Mouse (Mus musculus): ENCODE data around the gene Sema5b. TPM values are rescaled to one million over a fixed set of nuclear protein-coding genes. Genes with fewer than 3 reads are reported as not detected.

Gene Sema5b
- total and polyA plus RNA-seq, 2 experiments from 2014 or later = 0.67 to 4.8 TPM

DNA sequence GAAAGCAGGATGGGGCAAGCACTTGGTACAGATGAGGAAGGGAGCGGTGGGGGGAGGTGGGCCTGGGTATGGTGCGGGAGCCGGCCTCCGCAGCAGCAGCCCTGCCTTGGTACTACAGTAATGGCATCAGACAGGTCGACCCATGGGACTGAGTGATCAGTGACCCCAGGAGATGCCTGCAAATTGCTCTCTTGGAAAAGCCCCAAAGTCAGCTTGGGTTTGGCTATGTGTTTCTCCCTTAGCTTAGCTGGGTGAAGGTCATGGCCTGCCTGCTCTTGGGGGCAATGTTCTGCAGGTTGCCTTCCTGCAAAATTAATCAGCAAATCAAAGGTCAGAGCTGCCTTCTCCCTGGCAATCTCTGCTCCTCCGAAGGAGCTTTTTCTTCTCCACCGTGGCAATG is 21.7 kb upstream of the Sema5b start:
- H3K9ac ChIP-seq (replicated peaks; ENCODE audit: low read depth, low read length) = no peak overlapping the region
- no peak for ATAC-seq (ENCODE audit: insufficient read depth, low read depth)
- H3K4me3 ChIP-seq (ENCODE audit: low read depth, low read length) = no peak overlapping the region
- no peak overlapping the region for H3K4me2 ChIP-seq (ENCODE audit: low read depth, low read length)
- DNase-seq (ENCODE audit: low spot score) = no peak
- WGBS = 66% methylated on average over 7 of the region's 7 CpGs
- no peak overlapping the region for H3K27ac ChIP-seq (ENCODE audit: low read depth)
- no peaks in the 10 kb centered on the region for H3K4me1 ChIP-seq (ENCODE audit: control insufficient read depth, insufficient read depth)
- TF ChIP-seq EP300 (IDR thresholded peaks at IDR 0.05; ENCODE audit: low read depth) = no peak
- H3K27me3 ChIP-seq (ENCODE audit: control insufficient read depth, insufficient read depth, low read length) = no peaks in the 10 kb centered on the region
- H3K9me3 ChIP-seq (replicated peaks; ENCODE audit: control insufficient read depth, low read length) = no peaks in the 10 kb centered on the region
- H3K36me3 ChIP-seq (replicated peaks; ENCODE audit: control insufficient read depth, insufficient read depth, low read length) = no peaks in the 10 kb centered on the region

GRCm38 (mm10) chr16:35524200-35524599 is 16.7 kb upstream of the Sema5b start:
- Histone ChIP-seq H3K27ac (ENCODE audit: low read depth) (no peak overlapping the region), H3K4me1 (ENCODE audit: control insufficient read depth, insufficient read depth) (no peaks in the 10 kb centered on the region), H3K4me3 (ENCODE audit: low read depth, low read length) (no peak overlapping the region), H3K9ac (replicated peaks; ENCODE audit: low read depth, low read length) (no peak overlapping the region), H3K36me3 (replicated peaks; ENCODE audit: control insufficient read depth, insufficient read depth, low read length) (no peaks in the 10 kb centered on the region), H3K9me3 (replicated peaks; ENCODE audit: control insufficient read depth, low read length) (no peaks in the 10 kb centered on the region), H3K4me2 (ENCODE audit: low read depth, low read length) (no peak overlapping the region), H3K27me3 (ENCODE audit: control insufficient read depth, insufficient read depth, low read length) (no peaks in the 10 kb centered on the region)
- DNase-seq (ENCODE audit: low spot score) (no peak), ATAC-seq (ENCODE audit: insufficient read depth, low read depth) (no peak)
- whole genome bisulfite sequencing = 46% methylated on average over 4 of the region's 4 CpGs
- no peak for TF ChIP-seq CTCF (IDR thresholded peaks at IDR 0.05; ENCODE audit: low read depth)
- no peak for TF ChIP-seq EP300 (IDR thresholded peaks at IDR 0.05; ENCODE audit: low read depth)

DNA sequence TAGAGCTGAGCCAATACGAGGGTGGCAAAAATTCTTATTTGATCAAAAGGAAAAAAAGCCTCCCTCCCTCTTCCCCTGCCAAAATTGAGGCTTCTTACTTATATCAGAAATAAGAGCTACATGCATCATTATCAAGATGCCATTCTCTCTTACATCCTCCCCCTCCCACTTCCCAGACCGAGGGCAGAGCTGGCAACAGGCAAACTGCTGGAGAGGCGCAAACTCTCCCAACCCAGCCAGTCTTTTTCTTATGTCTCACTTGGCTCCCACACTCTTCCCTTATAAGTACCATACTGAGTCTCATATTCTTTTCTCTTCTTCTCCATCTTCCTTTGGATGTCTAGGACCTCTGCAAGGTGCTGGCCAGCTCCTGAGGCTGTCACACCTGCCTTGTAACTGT is 6.3 kb upstream of the Sema5b start:
- DNase-seq (ENCODE audit: low spot score) (no peak), ATAC-seq (ENCODE audit: insufficient read depth, low read depth) (no peak)
- Histone ChIP-seq H3K4me3 (ENCODE audit: low read depth, low read length) (no peak overlapping the region), H3K9me3 (replicated peaks; ENCODE audit: control insufficient read depth, low read length) (no peaks in the 10 kb centered on the region), H3K27me3 (ENCODE audit: control insufficient read depth, insufficient read depth, low read length) (peaks cover 43% of the 10 kb centered on the region), H3K27ac (ENCODE audit: low read depth) (no peak overlapping the region), H3K9ac (replicated peaks; ENCODE audit: low read depth, low read length) (no peak overlapping the region), H3K4me1 (ENCODE audit: control insufficient read depth, insufficient read depth) (0 out of 2 replicates have a peak, but pooled peaks cover under 1% of the 10 kb centered on the region), H3K36me3 (replicated peaks; ENCODE audit: control insufficient read depth, insufficient read depth, low read length) (no peaks in the 10 kb centered on the region), H3K4me2 (ENCODE audit: low read depth, low read length) (no peak overlapping the region)
- no peak for TF ChIP-seq EP300 (IDR thresholded peaks at IDR 0.05; ENCODE audit: low read depth)
- TF ChIP-seq CTCF (IDR thresholded peaks at IDR 0.05; ENCODE audit: low read depth) = no peak
- 58% methylated on average over 3 of the region's 3 CpGs for WGBS

DNA sequence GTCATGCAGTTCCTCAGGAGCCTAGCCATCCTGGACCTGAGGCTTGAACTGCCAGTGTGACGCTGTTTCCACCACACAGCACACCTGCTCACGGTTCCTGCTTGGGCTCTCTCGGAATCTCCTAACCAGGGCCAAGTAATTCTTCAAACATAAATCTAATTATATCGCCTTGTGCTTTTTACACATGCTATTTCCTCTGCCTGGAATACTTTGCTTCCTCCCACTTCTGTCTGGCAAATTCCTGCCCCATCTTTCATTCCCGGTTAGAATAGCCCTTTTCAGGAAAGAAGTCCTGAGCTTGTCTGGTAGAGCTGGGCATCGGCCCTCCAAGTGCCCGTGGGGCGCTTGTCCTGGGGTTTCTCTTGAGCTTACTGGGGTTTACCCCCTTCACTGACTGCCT is 3.3 kb upstream of the Sema5b start:
- ATAC-seq (ENCODE audit: insufficient read depth, low read depth) (no peak), DNase-seq (ENCODE audit: low spot score) (no peak)
- WGBS = 65% methylated on average over 8 of the region's 8 CpGs
- Histone ChIP-seq H3K9ac (replicated peaks; ENCODE audit: low read depth, low read length) (no peak overlapping the region), H3K27me3 (ENCODE audit: control insufficient read depth, insufficient read depth, low read length) (peaks cover 69% of the 10 kb centered on the region), H3K4me1 (ENCODE audit: control insufficient read depth, insufficient read depth) (peaks cover 30% of the 10 kb centered on the region), H3K4me3 (ENCODE audit: low read depth, low read length) (no peak overlapping the region), H3K4me2 (ENCODE audit: low read depth, low read length) (no peak overlapping the region), H3K36me3 (replicated peaks; ENCODE audit: control insufficient read depth, insufficient read depth, low read length) (no peaks in the 10 kb centered on the region), H3K9me3 (replicated peaks; ENCODE audit: control insufficient read depth, low read length) (no peaks in the 10 kb centered on the region), H3K27ac (ENCODE audit: low read depth) (no peak overlapping the region)
- no peak for TF ChIP-seq EP300 (IDR thresholded peaks at IDR 0.05; ENCODE audit: low read depth)
- TF ChIP-seq CTCF (IDR thresholded peaks at IDR 0.05; ENCODE audit: low read depth) = no peak

- DNase-seq (ENCODE audit: low spot score) (no peak), ATAC-seq (ENCODE audit: insufficient read depth, low read depth) (no peak)
- H3K9ac ChIP-seq (replicated peaks; ENCODE audit: low read depth, low read length) = no peak overlapping the region
- H3K9me3 ChIP-seq (replicated peaks; ENCODE audit: control insufficient read depth, low read length) = no peaks in the 10 kb centered on the region
- WGBS = 43% methylated on average over 10 of the region's 10 CpGs
- peaks cover 30% of the 10 kb centered on the region for H3K4me1 ChIP-seq (ENCODE audit: control insufficient read depth, insufficient read depth)
- TF ChIP-seq CTCF (IDR thresholded peaks at IDR 0.05; ENCODE audit: low read depth) (no peak), EP300 (IDR thresholded peaks at IDR 0.05; ENCODE audit: low read depth) (no peak)
- no peak overlapping the region for H3K27ac ChIP-seq (ENCODE audit: low read depth)
- no peak overlapping the region for H3K4me3 ChIP-seq (ENCODE audit: low read depth, low read length)
- H3K27me3 ChIP-seq (ENCODE audit: control insufficient read depth, insufficient read depth, low read length) = peaks cover 82% of the 10 kb centered on the region
- H3K36me3 ChIP-seq (replicated peaks; ENCODE audit: control insufficient read depth, insufficient read depth, low read length) = no peaks in the 10 kb centered on the region
- no peak overlapping the region for H3K4me2 ChIP-seq (ENCODE audit: low read depth, low read length)
Measured at GRCm38 (mm10) chr16:35539041-35539440, 1.9 kb upstream of the Sema5b start.

GRCm38 (mm10) chr16:35540333-35541116 is 420 bp upstream of the Sema5b start:
- Histone ChIP-seq H3K36me3 (replicated peaks; ENCODE audit: control insufficient read depth, insufficient read depth, low read length) (no peaks in the 10 kb centered on the region), H3K4me3 (ENCODE audit: low read depth, low read length) (peak overlapping the region; percentile 57), H3K9me3 (replicated peaks; ENCODE audit: control insufficient read depth, low read length) (no peaks in the 10 kb centered on the region), H3K27ac (ENCODE audit: low read depth) (no peak overlapping the region), H3K27me3 (ENCODE audit: control insufficient read depth, insufficient read depth, low read length) (peaks cover 86% of the 10 kb centered on the region), H3K9ac (replicated peaks; ENCODE audit: low read depth, low read length) (no peak overlapping the region), H3K4me2 (ENCODE audit: low read depth, low read length) (peak overlapping the region; percentile 96), H3K4me1 (ENCODE audit: control insufficient read depth, insufficient read depth) (peaks cover 30% of the 10 kb centered on the region)
- DNase-seq (ENCODE audit: low spot score) = peak; percentile 72
- ATAC-seq (ENCODE audit: insufficient read depth, low read depth) = peak; percentile 58; the same call in 1 of the 2 replicates
- TF ChIP-seq CTCF (IDR thresholded peaks at IDR 0.05; ENCODE audit: low read depth) (peak; percentile 64), EP300 (IDR thresholded peaks at IDR 0.05; ENCODE audit: low read depth) (no peak)
- WGBS = 2% methylated on average over 23 of the region's 23 CpGs
